Mouse (Mus musculus): ENCODE results near the gene Adamtsl3. TPM values are rescaled to one million over a fixed set of nuclear protein-coding genes. Genes with fewer than 3 reads are reported as not detected.

Gene Adamtsl3
- total and polyA plus RNA-seq, 3 experiments: 2.0 to 9.2 (median 6.2) TPM

DNA sequence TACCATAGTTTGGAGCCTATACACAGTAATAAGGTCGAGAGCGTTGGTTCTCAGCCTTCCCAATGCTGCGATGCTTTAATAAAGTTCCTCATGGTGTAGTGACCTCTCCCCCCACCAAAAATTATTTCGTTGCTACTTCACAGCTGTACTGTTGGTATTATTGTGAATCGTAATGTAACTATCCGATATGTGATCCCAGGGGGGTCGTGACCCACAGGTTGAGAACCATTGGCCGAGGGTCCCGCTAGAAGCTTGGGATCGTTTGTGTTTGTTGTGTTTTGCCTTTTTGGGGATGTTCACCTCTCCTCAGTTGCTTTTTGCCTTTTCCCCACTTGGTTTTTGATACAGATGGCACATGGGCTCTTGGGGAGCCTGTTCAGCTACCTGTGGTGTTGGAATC, 220.9 kb downstream of the Adamtsl3 start:
- intact Hi-C loops (cut with DNase I): no loop called here
- no peaks in the 10 kb centered on the region for H3K79me2 ChIP-seq (replicated peaks; ENCODE audit: control insufficient read depth, insufficient read depth, low read length)
- 90% methylated on average over 10 of the region's 10 CpGs for WGBS
- no peaks in the 10 kb centered on the region for H3K36me3 ChIP-seq (ENCODE audit: control insufficient read depth, insufficient read depth, low read length)
- H3K9ac ChIP-seq (ENCODE audit: low read depth, low read length): no peak overlapping the region
- no peaks in the 10 kb centered on the region for H3K4me1 ChIP-seq (ENCODE audit: control insufficient read depth, insufficient read depth, low read length)
- no peak overlapping the region for H3K27ac ChIP-seq
- H3K27me3 ChIP-seq (ENCODE audit: control insufficient read depth, insufficient read depth, low read length): no peaks in the 10 kb centered on the region
- H3K4me3 ChIP-seq: no peak overlapping the region
- TF ChIP-seq POLR2A (IDR thresholded peaks at IDR 0.05; ENCODE audit: insufficient read depth, low read depth, low read length): no peak
- TF ChIP-seq CTCF (IDR thresholded peaks at IDR 0.05): no peak
- TF ChIP-seq EP300 (IDR thresholded peaks at IDR 0.05; ENCODE audit: insufficient read depth, low read depth, low read length): no peak
- DNase-seq: no peak

DNA sequence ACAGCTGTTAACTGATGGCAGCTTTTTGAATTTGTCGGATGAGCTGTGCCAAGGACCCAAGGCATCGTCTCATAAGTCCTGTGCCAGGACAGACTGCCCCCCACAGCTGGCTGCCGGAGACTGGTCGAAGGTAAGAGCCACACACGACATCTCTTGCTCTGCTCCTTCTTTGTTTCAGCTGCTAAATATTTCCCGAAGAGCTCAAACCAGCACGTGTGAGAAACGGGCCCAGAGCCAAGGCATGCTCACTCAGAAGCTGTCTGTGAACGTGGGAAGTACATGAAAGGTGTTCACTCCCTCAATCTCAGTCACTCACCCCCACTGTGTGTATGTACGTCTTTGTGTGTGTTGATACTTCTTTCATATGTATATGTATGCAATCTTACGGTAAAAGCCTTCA, 221.6 kb downstream of the Adamtsl3 start:
- TF ChIP-seq CTCF (IDR thresholded peaks at IDR 0.05) (no peak), POLR2A (IDR thresholded peaks at IDR 0.05; ENCODE audit: insufficient read depth, low read depth, low read length) (no peak), EP300 (IDR thresholded peaks at IDR 0.05; ENCODE audit: insufficient read depth, low read depth, low read length) (no peak)
- H3K79me2 ChIP-seq (replicated peaks; ENCODE audit: control insufficient read depth, insufficient read depth, low read length): no peaks in the 10 kb centered on the region
- 50% methylated on average over 11 of the region's 11 CpGs for WGBS
- H3K36me3 ChIP-seq (ENCODE audit: control insufficient read depth, insufficient read depth, low read length): no peaks in the 10 kb centered on the region
- no peaks in the 10 kb centered on the region for H3K4me1 ChIP-seq (ENCODE audit: control insufficient read depth, insufficient read depth, low read length)
- no peaks in the 10 kb centered on the region for H3K27me3 ChIP-seq (ENCODE audit: control insufficient read depth, insufficient read depth, low read length)
- H3K27ac ChIP-seq: no peak overlapping the region
- H3K9ac ChIP-seq (ENCODE audit: low read depth, low read length): no peak overlapping the region
- intact Hi-C loops (cut with DNase I): no loop called here
- no peak for DNase-seq
- H3K4me3 ChIP-seq: no peak overlapping the region

DNA sequence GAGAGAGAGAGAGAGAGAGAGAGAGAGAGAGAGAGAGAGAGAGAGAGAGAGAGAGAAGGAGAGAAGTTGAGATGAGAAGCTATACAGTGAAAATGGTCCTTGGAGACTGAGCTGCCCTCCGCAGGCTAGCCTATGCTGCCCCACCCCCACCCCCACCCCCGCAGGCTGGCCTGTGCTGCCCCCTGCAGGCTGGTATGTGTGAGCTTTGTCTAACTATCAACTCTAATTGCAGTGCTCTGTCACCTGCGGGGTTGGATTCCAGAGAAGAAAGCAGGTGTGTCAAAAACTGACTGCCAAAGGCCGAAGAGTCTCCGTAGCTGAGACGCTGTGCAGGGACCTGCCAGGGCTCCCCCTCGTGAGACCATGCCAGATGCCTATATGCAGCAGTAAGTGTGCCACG, 231.2 kb downstream of the Adamtsl3 start:
- TF ChIP-seq CTCF (IDR thresholded peaks at IDR 0.05) (peak; percentile 35), POLR2A (IDR thresholded peaks at IDR 0.05; ENCODE audit: insufficient read depth, low read depth, low read length) (no peak), EP300 (IDR thresholded peaks at IDR 0.05; ENCODE audit: insufficient read depth, low read depth, low read length) (no peak)
- H3K36me3 ChIP-seq (ENCODE audit: control insufficient read depth, insufficient read depth, low read length): no peaks in the 10 kb centered on the region
- H3K4me1 ChIP-seq (ENCODE audit: control insufficient read depth, insufficient read depth, low read length): no peaks in the 10 kb centered on the region
- no peak overlapping the region for H3K27ac ChIP-seq
- no peak overlapping the region for H3K9ac ChIP-seq (ENCODE audit: low read depth, low read length)
- no peak for DNase-seq
- intact Hi-C loops (cut with DNase I): no loop called here
- 61% methylated on average over 8 of the region's 8 CpGs for WGBS
- H3K27me3 ChIP-seq (ENCODE audit: control insufficient read depth, insufficient read depth, low read length): no peaks in the 10 kb centered on the region
- H3K4me3 ChIP-seq: no peak overlapping the region
- no peaks in the 10 kb centered on the region for H3K79me2 ChIP-seq (replicated peaks; ENCODE audit: control insufficient read depth, insufficient read depth, low read length)

DNA sequence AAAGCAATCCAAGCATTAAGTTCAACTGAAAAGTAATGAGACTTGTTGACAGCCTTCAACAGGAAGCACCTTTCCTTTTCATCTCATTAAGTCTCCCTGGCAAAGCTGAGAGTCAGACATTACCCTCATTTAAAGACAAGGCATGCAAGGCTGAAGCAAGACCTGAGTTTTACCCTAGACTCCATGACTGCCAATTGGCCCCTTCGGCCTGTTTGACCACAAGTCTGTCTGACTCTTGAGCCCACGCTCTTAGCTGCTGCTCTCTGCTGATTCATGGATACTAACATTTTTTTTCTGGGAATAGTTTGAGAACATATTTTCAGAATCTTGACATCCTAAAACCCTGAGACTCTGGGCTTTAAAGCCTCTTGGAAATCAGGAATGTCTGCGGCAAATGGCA, 232.3 kb downstream of the Adamtsl3 start:
- Histone ChIP-seq H3K4me3 (no peak overlapping the region), H3K79me2 (replicated peaks; ENCODE audit: control insufficient read depth, insufficient read depth, low read length) (no peaks in the 10 kb centered on the region), H3K4me1 (ENCODE audit: control insufficient read depth, insufficient read depth, low read length) (no peaks in the 10 kb centered on the region), H3K36me3 (ENCODE audit: control insufficient read depth, insufficient read depth, low read length) (no peaks in the 10 kb centered on the region), H3K27me3 (ENCODE audit: control insufficient read depth, insufficient read depth, low read length) (no peaks in the 10 kb centered on the region), H3K27ac (no peak overlapping the region), H3K9ac (ENCODE audit: low read depth, low read length) (no peak overlapping the region)
- TF ChIP-seq EP300 (IDR thresholded peaks at IDR 0.05; ENCODE audit: insufficient read depth, low read depth, low read length): no peak
- no peak for TF ChIP-seq POLR2A (IDR thresholded peaks at IDR 0.05; ENCODE audit: insufficient read depth, low read depth, low read length)
- intact Hi-C loops (cut with DNase I): no loop called here
- WGBS: 93% methylated on average over 3 of the region's 3 CpGs
- DNase-seq: no peak

DNA sequence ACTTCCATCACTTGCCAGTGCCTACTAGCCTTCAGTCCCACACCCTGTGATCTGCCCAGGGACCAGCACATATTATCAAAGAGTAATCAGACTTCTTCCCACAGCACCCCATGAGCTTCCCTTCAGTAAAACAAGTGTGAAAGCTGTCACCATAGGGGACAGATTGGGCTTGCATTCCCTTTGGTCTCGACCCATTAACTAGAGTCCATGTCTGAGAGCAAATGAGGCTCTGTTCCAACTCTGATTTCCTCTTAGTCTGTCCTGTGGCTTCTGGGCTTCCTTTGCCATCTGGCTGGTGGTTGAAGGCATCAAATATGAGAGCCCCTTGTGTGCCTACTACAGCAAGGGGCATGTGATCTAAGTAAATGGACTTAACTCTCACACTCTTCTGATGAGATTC, 237.5 kb downstream of the Adamtsl3 start:
- H3K36me3 ChIP-seq (ENCODE audit: control insufficient read depth, insufficient read depth, low read length): no peaks in the 10 kb centered on the region
- DNase-seq: no peak
- no peak overlapping the region for H3K27ac ChIP-seq
- H3K4me3 ChIP-seq: no peak overlapping the region
- no peaks in the 10 kb centered on the region for H3K27me3 ChIP-seq (ENCODE audit: control insufficient read depth, insufficient read depth, low read length)
- intact Hi-C loops (cut with DNase I): no loop called here
- no peak overlapping the region for H3K9ac ChIP-seq (ENCODE audit: low read depth, low read length)
- H3K4me1 ChIP-seq (ENCODE audit: control insufficient read depth, insufficient read depth, low read length): no peaks in the 10 kb centered on the region
- WGBS: 29% methylated on average over 1 of the region's 1 CpGs
- no peaks in the 10 kb centered on the region for H3K79me2 ChIP-seq (replicated peaks; ENCODE audit: control insufficient read depth, insufficient read depth, low read length)
- no peak for TF ChIP-seq CTCF (IDR thresholded peaks at IDR 0.05)
- no peak for TF ChIP-seq EP300 (IDR thresholded peaks at IDR 0.05; ENCODE audit: insufficient read depth, low read depth, low read length)
- no peak for TF ChIP-seq POLR2A (IDR thresholded peaks at IDR 0.05; ENCODE audit: insufficient read depth, low read depth, low read length)

DNA sequence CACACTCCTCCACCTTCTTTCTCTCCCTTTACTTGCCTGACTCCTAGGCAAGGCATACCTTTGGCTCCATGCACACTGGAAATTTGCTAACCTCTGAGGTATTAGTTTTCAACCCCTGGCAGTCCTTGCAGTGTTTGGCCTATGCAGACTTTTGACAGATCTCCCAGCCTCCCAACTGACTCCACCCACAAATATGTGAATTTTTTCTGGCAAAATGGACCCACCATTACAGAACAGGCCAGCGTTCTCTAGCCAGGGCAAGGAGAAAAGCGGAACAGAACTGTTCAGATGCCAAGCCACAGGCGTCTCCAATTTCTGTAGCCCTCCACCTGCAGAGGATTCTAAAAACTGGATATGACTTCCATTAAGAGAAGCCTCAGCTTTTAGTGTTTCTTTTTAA, 244.5 kb downstream of the Adamtsl3 start:
- no peaks in the 10 kb centered on the region for H3K4me1 ChIP-seq (ENCODE audit: control insufficient read depth, insufficient read depth, low read length)
- no peak for DNase-seq
- TF ChIP-seq POLR2A (IDR thresholded peaks at IDR 0.05; ENCODE audit: insufficient read depth, low read depth, low read length): no peak
- no peak for TF ChIP-seq CTCF (IDR thresholded peaks at IDR 0.05)
- no peak for TF ChIP-seq EP300 (IDR thresholded peaks at IDR 0.05; ENCODE audit: insufficient read depth, low read depth, low read length)
- H3K36me3 ChIP-seq (ENCODE audit: control insufficient read depth, insufficient read depth, low read length): no peaks in the 10 kb centered on the region
- no peaks in the 10 kb centered on the region for H3K79me2 ChIP-seq (replicated peaks; ENCODE audit: control insufficient read depth, insufficient read depth, low read length)
- H3K4me3 ChIP-seq: no peak overlapping the region
- no peak overlapping the region for H3K9ac ChIP-seq (ENCODE audit: low read depth, low read length)
- intact Hi-C loops (cut with DNase I): no loop called here
- WGBS: 77% methylated on average over 3 of the region's 3 CpGs
- no peaks in the 10 kb centered on the region for H3K27me3 ChIP-seq (ENCODE audit: control insufficient read depth, insufficient read depth, low read length)
- no peak overlapping the region for H3K27ac ChIP-seq

Measured in heart, adult 2 months (tissue).